Mouse (Mus musculus) limb, embryonic 14.5 days (tissue): Measurements from ENCODE around the gene Pdia5. TPM values are rescaled to one million over a fixed set of nuclear protein-coding genes. Genes with fewer than 3 reads are reported as not detected.

Experiments
- ATAC-seq: fragments of 200-750 bp; cut with Nextera tagmentation; 2 replicates; pipeline ENCODE4 v1.8.0; 2017; ENCODE audit warnings: low read depth, moderate number of reproducible peaks, moderate TSS enrichment; ENCODE audit not compliant: low FRiP score
- DNase-seq: peaks from one replicate; pipeline ENCODE4 v3.0.0-alpha.2; 2015; ENCODE audit warnings: low spot score
- H3K27ac ChIP-seq: fragments of 300-500 bp; sonication (generic); replicated peaks from 2 replicates; pipeline ENCODE4 v1.5.1; 2014; ENCODE audit warnings: low read depth, mild to moderate bottlenecking, low read length, moderate library complexity, mixed read lengths
- H3K27me3 ChIP-seq: fragments of 300-500 bp; sonication (generic); 2 replicates; pipeline ENCODE4 v1.6.1; 2014; ENCODE audit warnings: low read length, mixed read lengths; ENCODE audit not compliant: control insufficient read depth, insufficient read depth
- H3K36me3 ChIP-seq: fragments of 300-500 bp; sonication (generic); 2 replicates; pipeline ENCODE4 v1.6.1; 2014; ENCODE audit warnings: mild to moderate bottlenecking, low read length, moderate library complexity, mixed read lengths; ENCODE audit not compliant: control insufficient read depth, insufficient read depth
- H3K4me1 ChIP-seq: fragments of 300-500 bp; sonication (generic); 2 replicates; pipeline ENCODE4 v1.6.1; 2014; ENCODE audit warnings: antibody characterized with exemption, low read length, mixed read lengths; ENCODE audit not compliant: control insufficient read depth, insufficient read depth
- H3K4me2 ChIP-seq: fragments of 300-500 bp; sonication (generic); replicated peaks from 2 replicates; pipeline ENCODE4 v1.6.1; 2014; ENCODE audit warnings: low read depth, mild to moderate bottlenecking, low read length, moderate library complexity; ENCODE audit not compliant: severe bottlenecking
- H3K4me3 ChIP-seq: fragments of 300-500 bp; sonication (generic); replicated peaks from 2 replicates; pipeline ENCODE4 v1.5.1; 2014; ENCODE audit warnings: low read length
- H3K9ac ChIP-seq: fragments of 300-500 bp; sonication (generic); 2 replicates; pipeline ENCODE4 v1.6.1; 2014; ENCODE audit warnings: mild to moderate bottlenecking, low read depth, low read length, moderate library complexity; ENCODE audit not compliant: severe bottlenecking
- H3K9me3 ChIP-seq: fragments of 300-500 bp; sonication (generic); 2 replicates; pipeline ENCODE4 v1.6.1; 2016; ENCODE audit warnings: low read length; ENCODE audit not compliant: control insufficient read depth
- POLR2A ChIP-seq: fragments of 200-500 bp; IDR thresholded peaks from 2 replicates; pipeline ENCODE4 v1.8.0; 2012; ENCODE audit warnings: inconsistent platforms, mild to moderate bottlenecking, moderate library complexity, borderline replicate concordance; ENCODE audit not compliant: insufficient read depth, insufficient read length; ENCODE audit errors: extremely low read depth
- WGBS: fragments of 180-500 bp; shearing (Covaris S2); extraction: QIAGEN DNeasy Blood & Tissue Kit; methylation state at CpG from one replicate; pipeline ENCODE4 v1.1.7; 2014; 5-methylcytosine and 5-hydroxymethylcytosine counted together
- polyA plus RNA-seq, 2 experiments: library from polyadenylated mRNA; depleted of rRNA in 1 of 2; stranded (reverse) in 1 of 2; unstranded in 1 of 2; fragments of >200 nt; fragmentation: Nextera tagmentation in 1 of 2; extraction: Ambion mirVana in 1 of 2; gene quantifications; 2 replicates each; pipeline versions ENCODE4 v1.2.1 to v1.2.3; 2012 to 2014

Gene Pdia5
- polyA plus RNA-seq, 2 experiments = 24.9 to 49.2 TPM

GRCm38 (mm10) chr16:35423250-35424139 is 67.2 kb downstream of the Pdia5 start:
- no peak for TF ChIP-seq POLR2A
- no peaks in the 10 kb centered on the region for H3K9me3 ChIP-seq
- no peak for DNase-seq
- 0 out of 2 replicates have a peak overlapping the region, but pooled peaks have one; percentile 13 for H3K27ac ChIP-seq
- ATAC-seq = no peak
- H3K4me1 ChIP-seq = no peaks in the 10 kb centered on the region
- peaks cover 10% of the 10 kb centered on the region for H3K36me3 ChIP-seq
- H3K27me3 ChIP-seq = no peaks in the 10 kb centered on the region
- H3K9ac ChIP-seq = no peak overlapping the region
- no peak overlapping the region for H3K4me3 ChIP-seq
- H3K4me2 ChIP-seq = no peak overlapping the region
- 63% methylated on average over 18 of the region's 18 CpGs for WGBS

- Histone ChIP-seq H3K9me3 (no peaks in the 10 kb centered on the region), H3K9ac (no peak overlapping the region), H3K4me2 (no peak overlapping the region), H3K4me3 (no peak overlapping the region), H3K27me3 (no peaks in the 10 kb centered on the region), H3K36me3 (peaks cover 10% of the 10 kb centered on the region), H3K27ac (no peak overlapping the region), H3K4me1 (no peaks in the 10 kb centered on the region)
- 91% methylated on average over 8 of the region's 8 CpGs for WGBS
- TF ChIP-seq POLR2A = no peak
- DNase-seq = no peak
- no peak for ATAC-seq
Measured at GRCm38 (mm10) chr16:35422705-35423104, 68.0 kb downstream of the Pdia5 start.

- Histone ChIP-seq H3K9me3 (no peaks in the 10 kb centered on the region), H3K36me3 (peaks cover 10% of the 10 kb centered on the region), H3K4me1 (no peaks in the 10 kb centered on the region), H3K4me2 (no peak overlapping the region), H3K27me3 (no peaks in the 10 kb centered on the region), H3K4me3 (no peak overlapping the region), H3K27ac (no peak overlapping the region), H3K9ac (no peak overlapping the region)
- 73% methylated on average over 4 of the region's 4 CpGs for WGBS
- no peak for TF ChIP-seq POLR2A
- ATAC-seq (no peak), DNase-seq (no peak)
Measured at GRCm38 (mm10) chr16:35422141-35422540, 68.5 kb downstream of the Pdia5 start.

- TF ChIP-seq POLR2A = no peak
- H3K4me1 ChIP-seq = no peaks in the 10 kb centered on the region
- 28% methylated on average over 5 of the region's 5 CpGs for WGBS
- ATAC-seq = peak; percentile 37; the same call in 1 of the 2 replicates
- H3K27me3 ChIP-seq = no peaks in the 10 kb centered on the region
- H3K4me2 ChIP-seq = no peak overlapping the region
- no peak for DNase-seq
- H3K36me3 ChIP-seq = peaks cover 10% of the 10 kb centered on the region
- no peak overlapping the region for H3K27ac ChIP-seq
- H3K9me3 ChIP-seq = no peaks in the 10 kb centered on the region
- H3K9ac ChIP-seq = no peak overlapping the region
- H3K4me3 ChIP-seq = no peak overlapping the region
Measured at GRCm38 (mm10) chr16:35414616-35415015, 76.1 kb downstream of the Pdia5 start.

GRCm38 (mm10) chr16:35406706-35407105 is 84.0 kb downstream of the Pdia5 start:
- WGBS = 37% methylated on average over 4 of the region's 4 CpGs

More at GRCm38 (mm10) chr16:35406706-35407105, 84.0 kb downstream of the Pdia5 start:
- no peak for DNase-seq
- Histone ChIP-seq H3K4me2 (no peak overlapping the region), H3K9me3 (no peaks in the 10 kb centered on the region), H3K36me3 (peaks cover 38% of the 10 kb centered on the region), H3K4me3 (no peak overlapping the region), H3K27me3 (no peaks in the 10 kb centered on the region), H3K4me1 (no peaks in the 10 kb centered on the region), H3K9ac (no peak overlapping the region), H3K27ac (no peak overlapping the region)
- no peak for TF ChIP-seq POLR2A
- no peak for ATAC-seq
